Mouse (Mus musculus) spleen, adult 2 months (tissue): ENCODE measurements around the gene Arhgap31.

Source experiments
- CTCF ChIP-seq: fragments of 200-500 bp; IDR thresholded peaks from 2 replicates; pipeline ENCODE4 v1.5.1; 2011; ENCODE audit warnings: mild to moderate bottlenecking, inconsistent platforms; ENCODE audit not compliant: insufficient read depth, insufficient read length, insufficient replicate concordance; ENCODE audit errors: extremely low read depth
- POLR2A ChIP-seq: fragments of 200-500 bp; IDR thresholded peaks from 2 replicates; pipeline ENCODE4 v1.6.1; 2011; ENCODE audit warnings: low read depth, low read length, inconsistent platforms

- TF ChIP-seq POLR2A = no peak
- TF ChIP-seq CTCF = no peak
These were observed 77.2 kb downstream of the Arhgap31 start for GRCm38 (mm10) chr16:38635833-38636390.
